Mouse (Mus musculus): ENCODE data around the gene Mon1b.

Mon1b gene

DNA sequence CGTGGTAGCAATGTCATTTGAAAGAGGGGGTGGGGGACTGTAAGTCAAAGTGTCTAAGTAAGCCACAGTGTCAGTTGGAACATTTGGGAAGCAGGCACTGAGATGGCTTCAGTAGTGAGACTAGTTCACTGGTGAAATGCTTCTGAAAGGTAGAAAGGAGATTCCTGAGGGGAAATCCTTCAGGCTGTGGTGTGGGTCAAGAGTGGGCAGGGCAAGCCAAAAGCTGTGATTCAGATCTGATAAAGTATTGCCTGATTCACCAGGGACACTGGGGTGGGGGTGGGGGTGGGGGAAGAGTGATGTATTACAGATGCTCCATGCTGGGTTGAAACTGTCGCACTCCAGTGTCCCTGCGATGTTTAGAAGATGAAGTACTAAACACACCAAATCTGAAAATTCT, 39.2 kb downstream of the Mon1b start:
- no peak for DNase-seq

DNA sequence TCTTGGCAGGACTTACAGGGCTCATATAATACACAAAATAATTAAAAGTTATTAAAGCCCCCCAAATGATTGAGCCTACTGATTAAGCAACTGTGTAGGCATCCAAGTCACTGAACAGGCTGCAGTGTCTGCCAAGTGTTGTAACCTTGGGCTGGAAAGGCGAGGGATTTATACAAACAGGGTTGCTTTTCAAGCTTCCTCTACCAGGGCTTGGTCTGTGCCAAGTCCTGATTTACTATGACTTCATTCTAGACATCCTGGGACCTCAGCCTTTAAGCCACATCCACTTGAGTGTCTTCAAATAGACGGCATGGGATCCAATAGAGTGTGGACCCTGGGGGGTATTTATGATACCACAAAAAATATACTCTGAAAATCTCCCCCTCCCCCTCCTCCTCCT, 39.9 kb downstream of the Mon1b start:
- DNase-seq: no peak

DNA sequence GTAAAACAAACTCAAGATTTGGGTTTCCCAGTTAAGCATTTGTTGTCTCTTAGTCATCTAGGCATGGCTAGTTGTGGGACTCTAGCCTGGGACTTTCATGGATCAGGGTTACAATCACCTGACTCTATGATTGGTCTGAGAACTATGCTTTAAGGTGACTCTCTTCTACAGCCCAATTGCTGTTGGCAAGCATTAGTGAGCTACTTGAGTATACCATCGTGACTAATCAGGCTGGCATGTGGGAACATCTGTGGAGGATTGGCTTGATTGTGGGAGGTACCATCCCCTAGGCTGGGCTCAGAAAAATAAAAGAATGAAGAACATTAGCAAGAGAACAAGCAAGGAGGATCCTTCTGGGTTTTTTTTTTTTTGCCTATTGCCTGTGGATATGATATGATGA, 41.4 kb downstream of the Mon1b start:
- no peak for DNase-seq

DNA sequence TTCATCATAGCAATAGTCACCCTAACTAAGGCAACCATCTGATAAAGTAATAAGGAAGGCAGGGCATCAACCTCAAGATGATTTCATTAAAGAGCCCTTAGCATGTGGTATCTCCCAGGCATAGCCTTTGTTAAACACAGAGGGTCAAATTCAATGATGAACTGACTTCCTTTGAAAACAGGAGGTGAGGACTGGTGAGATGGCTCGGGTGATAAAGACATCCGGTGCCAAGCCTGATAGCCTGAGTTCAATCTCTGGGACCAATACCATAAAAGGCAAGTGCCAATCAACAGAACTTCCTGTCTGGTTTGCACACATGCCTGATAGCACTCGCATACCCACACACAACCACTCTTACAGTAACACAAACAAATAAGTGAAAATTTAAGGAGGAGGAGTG, 44.0 kb downstream of the Mon1b start:
- DNase-seq: no peak

DNA sequence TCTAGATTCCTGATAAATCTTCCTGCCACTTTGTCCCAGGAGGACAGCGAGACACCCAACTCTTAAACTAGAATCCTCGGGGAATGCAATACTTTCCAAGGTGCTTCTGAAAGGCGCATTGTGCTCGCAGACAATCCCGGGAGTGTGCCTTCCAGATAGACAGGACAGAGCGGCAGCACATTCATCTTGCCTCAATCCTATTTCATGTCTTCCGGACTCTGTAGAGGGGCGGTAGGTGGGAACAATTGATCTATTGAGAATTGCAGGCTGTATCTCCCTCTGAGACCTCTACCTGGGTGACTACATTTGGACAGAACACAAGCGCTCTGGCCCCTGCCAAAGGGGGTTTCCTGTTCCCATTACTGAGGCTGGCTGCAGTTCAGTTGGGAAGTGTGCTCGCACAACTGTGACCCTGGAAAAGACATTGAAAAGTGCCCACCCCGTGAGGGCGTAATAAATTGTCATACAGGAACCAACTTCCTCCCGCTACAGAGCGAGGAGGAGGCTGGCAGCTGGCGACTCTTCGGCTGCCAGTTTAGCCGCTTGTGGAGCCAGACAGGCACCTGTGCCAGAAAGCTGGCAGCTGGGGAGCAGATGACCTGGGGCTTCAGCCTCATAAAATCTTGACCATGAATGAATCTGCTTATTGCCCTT, 52.6 kb downstream of the Mon1b start:
- peak; percentile 15 for DNase-seq

DNA sequence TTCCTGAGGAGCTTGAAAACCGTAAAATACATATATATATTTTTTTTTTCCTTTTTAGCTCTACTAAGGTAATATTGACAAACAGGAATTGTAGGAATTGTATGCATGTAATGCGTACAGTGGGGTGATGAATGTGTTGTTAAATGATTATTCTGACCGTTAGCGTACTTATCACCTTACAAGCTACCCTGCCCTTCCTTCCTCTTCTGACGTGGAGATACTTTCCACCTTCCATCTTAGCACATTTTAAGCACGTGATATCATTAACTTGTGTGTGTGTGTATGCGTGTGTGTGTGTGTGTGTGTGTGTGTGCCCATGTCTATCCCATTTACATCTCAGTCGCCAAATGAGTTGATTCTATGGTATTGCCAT, 53.1 kb downstream of the Mon1b start:
- DNase-seq: no peak

DNA sequence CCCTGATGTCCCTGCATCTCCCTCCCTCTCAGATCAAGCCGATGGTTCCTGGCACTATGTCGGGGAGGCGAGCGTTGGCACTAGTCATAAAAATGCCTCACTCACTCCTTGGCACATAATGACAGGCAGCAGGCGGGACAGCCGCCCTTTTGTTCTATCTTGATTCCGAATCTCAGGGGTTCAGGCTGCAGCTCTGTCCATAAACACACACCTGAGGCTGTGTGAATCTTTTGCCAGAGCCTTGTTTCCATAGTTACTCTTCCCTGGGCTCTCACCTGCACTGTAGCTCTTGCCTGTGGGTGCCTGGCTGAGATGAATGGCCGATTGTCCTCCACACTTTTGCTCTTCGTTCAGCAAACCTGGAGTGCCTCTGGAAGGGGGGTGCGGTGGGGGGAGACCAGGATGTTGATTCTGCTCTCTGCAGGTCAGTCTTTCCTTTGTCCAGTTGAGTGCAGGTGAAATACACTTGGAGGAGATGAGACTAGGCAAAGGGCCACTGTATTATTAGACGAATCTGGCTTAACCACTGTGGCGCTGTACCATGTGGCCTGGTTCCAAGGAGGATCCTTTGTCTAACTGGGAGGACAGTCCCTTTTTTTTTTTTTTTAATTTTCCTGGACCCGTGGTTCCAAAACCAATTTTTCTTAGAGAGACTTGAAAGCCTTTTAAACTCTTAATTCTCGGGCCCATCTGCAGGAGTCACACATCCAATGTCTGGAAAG, 56.4 kb downstream of the Mon1b start:
- DNase-seq: no peak

Measured in kidney, postnatal 14 days (tissue).